Mouse (Mus musculus) small intestine, adult 2 months (tissue): ENCODE results near the gene Slc1a2.

Source experiments
- CTCF ChIP-seq: fragments of 200-500 bp; IDR thresholded peaks from 2 replicates; pipeline ENCODE4 v1.5.1; 2012; ENCODE audit warnings: low read depth, mild to moderate bottlenecking, control low read depth, inconsistent platforms, low read length, moderate library complexity, mixed read lengths; ENCODE audit not compliant: insufficient replicate concordance, insufficient read length; ENCODE audit errors: extremely low read depth
- POLR2A ChIP-seq: fragments of 200-500 bp; IDR thresholded peaks from 2 replicates; pipeline ENCODE4 v1.6.1; 2012; ENCODE audit warnings: low read depth, mild to moderate bottlenecking, control low read depth, inconsistent platforms, low read length, moderate library complexity

GRCm38 (mm10) chr2:102693556-102693955 lies 35.1 kb downstream of the Slc1a2 start:
- TF ChIP-seq CTCF (no peak), POLR2A (no peak)
